Mouse (Mus musculus) liver, embryonic 14.5 days (tissue): ENCODE data around the gene Oas2. TPM values are rescaled to one million over a fixed set of nuclear protein-coding genes. Genes with fewer than 3 reads are reported as not detected.

Experiments used
- ATAC-seq: fragments of 200-750 bp; cut with Nextera tagmentation; 2 replicates; pipeline ENCODE4 v1.8.0; 2017; ENCODE audit warnings: moderate number of reproducible peaks, mild to moderate bottlenecking, moderate library complexity; ENCODE audit not compliant: insufficient read depth
- DNase-seq, 3 experiments: peaks; one replicate each; pipeline ENCODE4 v3.0.0-alpha.2; 2012 to 2013; ENCODE audit warnings: low read depth in 3 of 3, low spot score in 3 of 3
- H3K27ac ChIP-seq: fragments of 300-500 bp; sonication (generic); 2 replicates; pipeline ENCODE4 v1.5.1; 2014; ENCODE audit warnings: moderate library complexity, mild to moderate bottlenecking, control low read depth, inconsistent platforms
- H3K27me3 ChIP-seq: fragments of 300-500 bp; sonication (generic); 2 replicates; pipeline ENCODE4 v1.6.1; 2014; ENCODE audit warnings: mild to moderate bottlenecking, low read length, moderate library complexity; ENCODE audit not compliant: control insufficient read depth, insufficient read depth
- H3K36me3 ChIP-seq: fragments of 300-500 bp; sonication (generic); replicated peaks from 2 replicates; pipeline ENCODE4 v1.6.1; 2014; ENCODE audit warnings: low read depth; ENCODE audit not compliant: control insufficient read depth, insufficient read depth
- H3K4me1 ChIP-seq, 2 experiments: fragments of 200-500 bp in 1 of 2; fragments of 300-500 bp in 1 of 2; sonication (generic) in 1 of 2; replicated peaks; 2 replicates each; pipeline ENCODE4 v1.6.1; 2012 to 2014; ENCODE audit warnings: antibody characterized with exemption in 1 of 2, inconsistent platforms in 1 of 2, low read length in 1 of 2; ENCODE audit not compliant: control insufficient read depth in 2 of 2, insufficient read depth in 2 of 2
- H3K4me2 ChIP-seq: fragments of 300-500 bp; sonication (generic); 2 replicates; pipeline ENCODE4 v1.6.1; 2014; ENCODE audit warnings: low read depth, mild to moderate bottlenecking, control low read depth, moderate library complexity
- H3K4me3 ChIP-seq, 2 experiments: fragments of 200-500 bp in 1 of 2; fragments of 300-500 bp in 1 of 2; sonication (generic) in 1 of 2; 2 replicates each; pipeline ENCODE4 v1.5.1; 2012 to 2014; ENCODE audit warnings: low read depth in 2 of 2, low read length in 2 of 2, mild to moderate bottlenecking in 2 of 2, control low read depth in 1 of 2, inconsistent platforms in 1 of 2, moderate library complexity in 1 of 2; ENCODE audit not compliant: insufficient read depth in 1 of 2
- H3K9ac ChIP-seq: fragments of 300-500 bp; sonication (generic); replicated peaks from 2 replicates; pipeline ENCODE4 v1.6.1; 2014; ENCODE audit warnings: mild to moderate bottlenecking, control low read depth, moderate library complexity
- H3K9me3 ChIP-seq: fragments of 300-500 bp; sonication (generic); 2 replicates; pipeline ENCODE4 v1.6.1; 2016; ENCODE audit warnings: low read length, mixed read lengths; ENCODE audit not compliant: control insufficient read depth
- CTCF ChIP-seq: IDR thresholded peaks from 2 replicates; pipeline ENCODE4 v1.5.1; 2016; ENCODE audit warnings: antibody characterized with exemption, low read depth, control low read depth
- EP300 ChIP-seq: IDR thresholded peaks from 2 replicates; pipeline ENCODE4 v1.6.1; 2016; ENCODE audit warnings: antibody characterized with exemption, low read depth
- WGBS: fragments of 180-500 bp; shearing (Covaris S2); extraction: QIAGEN DNeasy Blood & Tissue Kit; methylation state at CpG from one replicate; pipeline ENCODE4 v1.1.7; 2014; ENCODE audit not compliant: insufficient replicate concordance; 5-methylcytosine and 5-hydroxymethylcytosine counted together
- polyA plus RNA-seq, 2 experiments: library from polyadenylated mRNA; depleted of rRNA in 1 of 2; stranded (reverse) in 1 of 2; unstranded in 1 of 2; fragments of >200 nt; fragmentation: Nextera tagmentation in 1 of 2; extraction: Ambion mirVana in 1 of 2; gene quantifications; 2 replicates each; pipeline versions ENCODE4 v1.2.1 to v1.2.3; 2012 to 2014

The Oas2 gene
- polyA plus RNA-seq, 2 experiments, result 0.47 to 1.1 TPM

- no peak for ATAC-seq
- H3K4me3 ChIP-seq, result no peak overlapping the region
- H3K27ac ChIP-seq, result no peak overlapping the region
- no peaks in the 10 kb centered on the region for H3K36me3 ChIP-seq
- DNase-seq, result no peak
- H3K9me3 ChIP-seq, result no peaks in the 10 kb centered on the region
- no peak overlapping the region for H3K9ac ChIP-seq
- peaks cover 22% of the 10 kb centered on the region for H3K27me3 ChIP-seq
- TF ChIP-seq CTCF (no peak), EP300 (no peak)
- H3K4me2 ChIP-seq, result no peak overlapping the region
- WGBS, result 12% methylated on average over 16 of the region's 16 CpGs
- no peaks in the 10 kb centered on the region for H3K4me1 ChIP-seq
Observed at GRCm38 (mm10) chr5:120706541-120706940, 43.1 kb downstream of the Oas2 start.

GRCm38 (mm10) chr5:120704421-120704820 lies 45.2 kb downstream of the Oas2 start:
- no peak overlapping the region for H3K27ac ChIP-seq
- TF ChIP-seq EP300 (no peak), CTCF (no peak)
- no peak overlapping the region for H3K4me3 ChIP-seq
- H3K4me2 ChIP-seq, result no peak overlapping the region
- DNase-seq, result no peak
- no peaks in the 10 kb centered on the region for H3K9me3 ChIP-seq
- H3K4me1 ChIP-seq, result no peaks in the 10 kb centered on the region
- no peak for ATAC-seq
- no peak overlapping the region for H3K9ac ChIP-seq
- H3K36me3 ChIP-seq, result no peaks in the 10 kb centered on the region
- WGBS, result 48% methylated on average over 6 of the region's 6 CpGs
- H3K27me3 ChIP-seq, result peaks cover under 1% of the 10 kb centered on the region; the same call in 1 of the 2 replicates

- H3K36me3 ChIP-seq, result no peaks in the 10 kb centered on the region
- H3K27ac ChIP-seq, result no peak overlapping the region
- H3K4me1 ChIP-seq, result no peaks in the 10 kb centered on the region
- H3K27me3 ChIP-seq, result no peaks in the 10 kb centered on the region
- no peak overlapping the region for H3K9ac ChIP-seq
- ATAC-seq, result no peak
- H3K9me3 ChIP-seq, result no peaks in the 10 kb centered on the region
- whole genome bisulfite sequencing, result 52% methylated on average over 3 of the region's 3 CpGs
- TF ChIP-seq EP300 (no peak), CTCF (no peak)
- no peak overlapping the region for H3K4me3 ChIP-seq
- no peak overlapping the region for H3K4me2 ChIP-seq
- DNase-seq, result no peak
Observed at GRCm38 (mm10) chr5:120703660-120704059, 46.0 kb downstream of the Oas2 start.

- Histone ChIP-seq H3K27ac (no peak overlapping the region), H3K27me3 (no peaks in the 10 kb centered on the region), H3K36me3 (no peaks in the 10 kb centered on the region), H3K4me1 (no peaks in the 10 kb centered on the region), H3K9me3 (no peaks in the 10 kb centered on the region), H3K4me3 (no peak overlapping the region), H3K4me2 (no peak overlapping the region), H3K9ac (no peak overlapping the region)
- 65% methylated on average over 2 of the region's 2 CpGs for WGBS
- no peak for DNase-seq
- no peak for ATAC-seq
- TF ChIP-seq CTCF (no peak), EP300 (no peak)
Observed at GRCm38 (mm10) chr5:120702969-120703368, 46.7 kb downstream of the Oas2 start.

- no peak overlapping the region for H3K27ac ChIP-seq
- DNase-seq (no peak), ATAC-seq (no peak)
- no peaks in the 10 kb centered on the region for H3K36me3 ChIP-seq
- 55% methylated on average over 4 of the region's 4 CpGs for WGBS
- no peaks in the 10 kb centered on the region for H3K4me1 ChIP-seq
- no peaks in the 10 kb centered on the region for H3K27me3 ChIP-seq
- H3K9ac ChIP-seq, result no peak overlapping the region
- no peak overlapping the region for H3K4me3 ChIP-seq
- no peak overlapping the region for H3K4me2 ChIP-seq
- TF ChIP-seq CTCF, result no peak
- H3K9me3 ChIP-seq, result no peaks in the 10 kb centered on the region
Observed at GRCm38 (mm10) chr5:120702421-120702820, 47.2 kb downstream of the Oas2 start.
